Mouse (Mus musculus) spleen, adult 2 months (tissue): ENCODE measurements around the gene Rora. TPM values are rescaled to one million over a fixed set of nuclear protein-coding genes. Genes with fewer than 3 reads are reported as not detected.

Experiments used
- DNase-seq, 2 experiments: peaks; one replicate each; pipeline versions ENCODE4 v3.0.0 to v3.0.0-alpha.2; 2012 to 2021; ENCODE audit warnings: low spot score in 2 of 2, low read depth in 1 of 2
- H3K27ac ChIP-seq: fragments of 200-500 bp; 2 replicates; pipeline ENCODE4 v1.5.1; 2012; ENCODE audit warnings: low read length, inconsistent platforms; ENCODE audit not compliant: insufficient read depth
- H3K27me3 ChIP-seq: fragments of 200-500 bp; 2 replicates; pipeline ENCODE4 v1.6.1; 2012; ENCODE audit warnings: mild to moderate bottlenecking, moderate library complexity, low read length, inconsistent platforms; ENCODE audit not compliant: control insufficient read depth, insufficient read depth
- H3K36me3 ChIP-seq: fragments of 200-500 bp; 2 replicates; pipeline ENCODE4 v1.6.1; 2012; ENCODE audit warnings: mild to moderate bottlenecking, low read length, inconsistent platforms; ENCODE audit not compliant: control insufficient read depth, insufficient read depth
- H3K4me1 ChIP-seq: fragments of 200-500 bp; 2 replicates; pipeline ENCODE4 v1.6.1; 2011; ENCODE audit warnings: inconsistent platforms; ENCODE audit not compliant: control insufficient read depth, insufficient read depth, insufficient read length
- H3K4me3 ChIP-seq: fragments of 200-500 bp; 2 replicates; pipeline ENCODE4 v1.5.1; 2011; ENCODE audit warnings: mild to moderate bottlenecking, inconsistent platforms; ENCODE audit not compliant: insufficient read depth, insufficient read length; ENCODE audit errors: extremely low read depth
- CTCF ChIP-seq: fragments of 200-500 bp; IDR thresholded peaks from 2 replicates; pipeline ENCODE4 v1.5.1; 2011; ENCODE audit warnings: mild to moderate bottlenecking, inconsistent platforms; ENCODE audit not compliant: insufficient read depth, insufficient read length, insufficient replicate concordance; ENCODE audit errors: extremely low read depth
- POLR2A ChIP-seq: fragments of 200-500 bp; IDR thresholded peaks from 2 replicates; pipeline ENCODE4 v1.6.1; 2011; ENCODE audit warnings: low read depth, low read length, inconsistent platforms
- WGBS: fragments of 180-500 bp; shearing (Covaris S2); methylation state at CpG from one replicate; pipeline ENCODE4 v1.1.7; 2018; 5-methylcytosine and 5-hydroxymethylcytosine counted together
- polyA plus RNA-seq: library from polyadenylated mRNA; depleted of rRNA; stranded (reverse); fragments of >200 nt; gene quantifications from 2 replicates; pipeline ENCODE4 v1.2.3, GENCODE M21; 2012

Rora gene
- polyA plus RNA-seq, 1 experiment, result 1.7 TPM

DNA sequence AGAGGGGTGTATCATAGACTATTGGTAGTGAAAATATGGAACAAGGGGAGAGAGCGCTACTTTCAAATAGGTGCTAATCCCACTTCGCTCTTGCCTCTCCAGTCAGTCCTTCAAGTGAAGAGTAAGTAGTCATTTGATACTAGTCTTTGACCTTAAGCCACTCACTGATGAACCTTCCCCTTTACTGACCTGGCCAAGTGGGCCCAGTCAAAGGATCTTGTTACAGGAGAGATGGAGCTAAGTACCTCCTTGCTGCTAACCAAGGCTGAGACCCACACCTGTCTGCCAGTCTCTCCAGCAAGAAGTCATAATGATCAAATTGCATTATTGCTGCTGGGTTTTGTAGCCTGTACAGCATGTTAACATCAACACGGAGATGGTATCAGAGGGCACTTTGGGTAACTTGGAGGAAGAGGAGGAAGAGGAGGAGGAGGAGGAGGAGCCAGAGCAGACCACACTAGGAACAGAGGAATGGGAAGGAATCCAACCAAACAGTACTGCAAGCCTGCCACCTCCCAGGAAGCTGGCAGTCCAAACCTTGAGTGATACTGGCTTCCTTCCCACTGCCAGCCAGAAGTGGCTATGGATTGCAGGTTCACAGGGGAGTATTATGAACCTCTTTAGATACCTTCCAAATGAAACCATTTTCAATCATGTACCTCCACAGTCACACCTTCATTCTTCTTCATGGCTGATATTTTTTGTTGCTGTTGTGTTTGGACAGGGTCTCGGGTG lies 261.1 kb downstream of the Rora start:
- no peaks in the 10 kb centered on the region for H3K4me1 ChIP-seq
- no peaks in the 10 kb centered on the region for H3K27me3 ChIP-seq
- 93% methylated on average over 4 of the region's 4 CpGs for WGBS
- H3K4me3 ChIP-seq, result no peak overlapping the region
- H3K27ac ChIP-seq, result no peak overlapping the region
- DNase-seq, result no peak
- no peaks in the 10 kb centered on the region for H3K36me3 ChIP-seq
- TF ChIP-seq POLR2A, result no peak

DNA sequence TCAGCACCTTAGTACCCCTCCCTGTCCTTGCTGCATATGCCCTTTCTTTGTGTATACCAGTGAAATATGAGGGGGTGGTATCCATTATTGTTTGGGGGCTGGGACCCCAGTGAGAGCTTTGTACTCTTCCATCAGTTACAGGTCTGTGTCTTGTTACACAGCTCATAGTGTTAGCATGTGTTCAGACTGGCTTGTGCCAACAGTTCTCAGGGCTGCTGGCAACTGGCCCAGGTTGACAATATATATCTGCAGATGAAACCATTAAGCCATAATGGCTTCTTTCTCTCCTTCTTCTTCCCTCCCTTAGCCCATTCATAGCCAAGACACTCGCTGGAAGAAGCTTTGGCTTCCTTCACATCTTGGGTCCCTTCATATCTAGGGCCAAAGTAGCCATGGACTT lies 263.2 kb downstream of the Rora start:
- H3K4me1 ChIP-seq, result no peaks in the 10 kb centered on the region
- TF ChIP-seq CTCF, result no peak
- no peak for TF ChIP-seq POLR2A
- no peaks in the 10 kb centered on the region for H3K27me3 ChIP-seq
- no peak overlapping the region for H3K27ac ChIP-seq
- WGBS, result 76% methylated on average over 1 of the region's 1 CpGs
- no peak for DNase-seq
- no peak overlapping the region for H3K4me3 ChIP-seq
- no peaks in the 10 kb centered on the region for H3K36me3 ChIP-seq

DNA sequence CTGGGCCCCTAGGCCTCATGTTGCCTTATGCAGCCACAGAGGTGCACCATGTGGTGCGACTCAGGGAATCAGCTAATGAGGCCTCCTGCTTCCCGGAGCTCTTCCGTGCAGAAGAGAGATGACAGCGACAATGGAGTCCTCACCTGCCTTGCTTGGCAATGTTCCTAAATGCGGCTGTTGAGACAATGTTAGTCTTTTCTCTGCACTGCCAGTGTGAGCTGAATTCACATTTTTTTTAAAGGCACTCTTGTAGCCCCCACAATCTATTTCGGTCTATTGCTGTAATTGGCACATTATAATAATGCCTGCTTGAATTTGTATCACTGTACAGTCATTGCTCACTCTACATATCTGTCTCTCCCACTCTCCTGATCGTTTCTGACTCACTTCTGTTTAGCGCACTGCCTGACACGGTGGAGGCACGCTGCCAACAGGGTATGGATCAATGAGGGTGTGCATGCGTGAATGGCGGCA lies 269.6 kb downstream of the Rora start:
- Histone ChIP-seq H3K4me3 (no peak overlapping the region), H3K27me3 (no peaks in the 10 kb centered on the region), H3K27ac (no peak overlapping the region), H3K36me3 (no peaks in the 10 kb centered on the region), H3K4me1 (no peaks in the 10 kb centered on the region)
- 92% methylated on average over 12 of the region's 12 CpGs for WGBS
- no peak for DNase-seq
- no peak for TF ChIP-seq CTCF
- no peak for TF ChIP-seq POLR2A

DNA sequence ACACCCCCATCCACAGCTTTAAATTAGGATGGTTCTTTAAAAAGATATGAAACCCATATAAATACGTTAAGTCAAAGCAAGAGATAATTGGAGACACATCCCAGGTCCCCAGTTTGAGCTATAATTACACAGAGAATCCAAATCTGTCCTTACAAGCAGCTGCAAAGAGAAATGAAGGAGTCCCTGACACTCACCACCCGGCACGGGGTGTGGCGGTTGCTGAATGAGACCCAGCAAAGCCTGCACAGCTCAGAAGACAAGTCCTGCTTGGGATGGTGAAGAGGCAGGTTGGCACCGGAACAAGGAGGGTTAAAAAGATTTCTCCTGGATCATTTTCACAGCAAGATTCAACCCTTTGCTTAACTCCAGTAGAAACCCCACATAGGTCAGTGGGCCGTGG lies 272.8 kb downstream of the Rora start:
- Histone ChIP-seq H3K4me3 (no peak overlapping the region), H3K36me3 (no peaks in the 10 kb centered on the region), H3K27me3 (no peaks in the 10 kb centered on the region), H3K27ac (no peak overlapping the region), H3K4me1 (no peaks in the 10 kb centered on the region)
- DNase-seq, result no peak
- WGBS, result 89% methylated on average over 6 of the region's 6 CpGs
- TF ChIP-seq CTCF (no peak), POLR2A (no peak)

DNA sequence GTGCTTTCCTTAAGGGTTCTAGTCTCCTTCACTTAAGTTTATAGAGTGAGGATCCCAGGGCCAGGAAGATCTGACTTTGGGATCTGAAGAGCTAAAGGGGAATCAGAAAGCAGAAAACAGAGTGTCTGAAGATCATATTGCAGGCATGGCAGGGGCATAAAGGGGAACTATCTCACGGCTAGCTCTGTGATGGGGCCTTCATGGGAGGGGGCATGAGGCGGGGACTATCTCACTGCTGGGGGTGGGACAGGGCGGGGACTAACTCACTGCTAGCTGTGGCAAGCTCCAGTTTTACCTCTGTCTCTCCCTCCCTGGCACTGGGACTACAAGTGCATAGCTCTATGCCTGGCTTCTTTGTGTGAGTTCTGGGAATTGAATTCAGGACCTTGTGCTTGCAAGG lies 279.6 kb downstream of the Rora start:
- TF ChIP-seq POLR2A (no peak), CTCF (no peak)
- Histone ChIP-seq H3K4me1 (no peaks in the 10 kb centered on the region), H3K4me3 (no peak overlapping the region), H3K27ac (no peak overlapping the region), H3K27me3 (no peaks in the 10 kb centered on the region), H3K36me3 (no peaks in the 10 kb centered on the region)
- no peak for DNase-seq
- 36% methylated on average over 3 of the region's 3 CpGs for WGBS

DNA sequence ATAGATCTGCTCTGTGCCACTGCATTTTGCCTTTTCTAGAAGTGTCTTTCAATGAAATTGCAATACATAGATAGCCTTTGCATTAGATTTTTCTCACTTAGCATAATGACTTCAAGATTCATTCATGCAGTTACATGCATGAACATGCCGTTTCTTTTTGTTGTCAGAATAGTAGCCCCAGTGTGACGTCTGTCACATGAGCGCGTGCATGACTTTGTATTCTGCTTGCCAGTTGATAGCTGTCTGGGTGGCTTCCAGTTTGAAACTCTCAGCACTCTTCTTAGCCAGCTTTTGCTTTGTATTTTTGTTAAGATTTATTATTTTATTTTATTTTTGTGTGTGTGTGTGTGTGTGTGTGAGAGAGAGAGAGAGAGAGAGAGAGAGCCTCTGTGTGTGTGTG lies 280.7 kb downstream of the Rora start:
- TF ChIP-seq CTCF (no peak), POLR2A (no peak)
- H3K27ac ChIP-seq, result no peak overlapping the region
- H3K36me3 ChIP-seq, result no peaks in the 10 kb centered on the region
- no peak for DNase-seq
- 84% methylated on average over 4 of the region's 4 CpGs for WGBS
- no peaks in the 10 kb centered on the region for H3K27me3 ChIP-seq
- H3K4me3 ChIP-seq, result no peak overlapping the region
- H3K4me1 ChIP-seq, result no peaks in the 10 kb centered on the region

DNA sequence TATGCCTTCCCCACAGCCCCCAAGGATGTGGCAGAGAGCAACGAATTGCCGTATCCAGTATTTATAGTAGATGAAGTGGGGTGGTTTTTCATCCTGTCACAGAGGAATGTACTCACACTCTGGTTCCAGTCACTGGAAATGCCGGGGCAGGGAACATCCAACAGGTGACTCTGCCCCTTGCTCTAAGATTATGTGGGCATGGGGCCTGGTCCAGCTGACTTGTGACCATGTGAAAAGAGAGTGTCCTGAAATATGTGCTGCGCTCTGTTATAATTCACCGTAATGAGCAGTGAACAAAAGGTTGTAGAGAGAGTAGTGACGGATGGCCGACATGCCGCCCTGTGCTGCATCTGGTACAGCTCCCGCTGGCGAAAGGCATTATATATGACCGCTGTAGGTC lies 282.0 kb downstream of the Rora start:
- H3K4me1 ChIP-seq, result no peaks in the 10 kb centered on the region
- DNase-seq, result no peak
- 92% methylated on average over 11 of the region's 11 CpGs for WGBS
- no peaks in the 10 kb centered on the region for H3K27me3 ChIP-seq
- H3K4me3 ChIP-seq, result no peak overlapping the region
- H3K36me3 ChIP-seq, result no peaks in the 10 kb centered on the region
- TF ChIP-seq CTCF, result no peak
- TF ChIP-seq POLR2A, result no peak
- no peak overlapping the region for H3K27ac ChIP-seq
